Mouse (Mus musculus) midbrain, embryonic 16.5 days (tissue): ENCODE data around the gene Tmem8b. TPM values are rescaled to one million over a fixed set of nuclear protein-coding genes. Genes with fewer than 3 reads are reported as not detected.

Source experiments
- ATAC-seq: fragments of 200-750 bp; cut with Nextera tagmentation; 2 replicates; pipeline ENCODE4 v1.8.0; 2017; ENCODE audit warnings: moderate TSS enrichment
- H3K27ac ChIP-seq: fragments of 300-500 bp; sonication (generic); 2 replicates; pipeline ENCODE4 v1.5.1; 2014; ENCODE audit warnings: mild to moderate bottlenecking, low read length, mixed read lengths
- H3K27me3 ChIP-seq: fragments of 300-500 bp; sonication (generic); 2 replicates; pipeline ENCODE4 v1.6.1; 2014; ENCODE audit warnings: low read depth, low read length, mixed read lengths; ENCODE audit not compliant: control insufficient read depth, insufficient read depth
- H3K36me3 ChIP-seq: fragments of 300-500 bp; sonication (generic); 2 replicates; pipeline ENCODE4 v1.6.1; 2014; ENCODE audit warnings: mild to moderate bottlenecking, low read length, moderate library complexity, mixed read lengths; ENCODE audit not compliant: control insufficient read depth, insufficient read depth
- H3K4me1 ChIP-seq: fragments of 300-500 bp; sonication (generic); 2 replicates; pipeline ENCODE4 v1.6.1; 2014; ENCODE audit warnings: mild to moderate bottlenecking, low read length, mixed read lengths; ENCODE audit not compliant: control insufficient read depth, insufficient read depth
- H3K4me2 ChIP-seq: fragments of 300-500 bp; sonication (generic); 2 replicates; pipeline ENCODE4 v1.6.1; 2014; ENCODE audit warnings: mild to moderate bottlenecking, low read length, mixed read lengths
- H3K4me3 ChIP-seq: fragments of 300-500 bp; sonication (generic); 2 replicates; pipeline ENCODE4 v1.5.1; 2014; ENCODE audit warnings: low read depth, mild to moderate bottlenecking, low read length, moderate library complexity, mixed read lengths
- H3K9ac ChIP-seq: fragments of 300-500 bp; sonication (generic); 2 replicates; pipeline ENCODE4 v1.6.1; 2014; ENCODE audit warnings: low read depth, low read length, mixed read lengths
- H3K9me3 ChIP-seq: fragments of 300-500 bp; sonication (generic); replicated peaks from 2 replicates; pipeline ENCODE4 v1.6.1; 2014; ENCODE audit warnings: mild to moderate bottlenecking, low read length, mixed read lengths; ENCODE audit not compliant: control insufficient read depth, poor library complexity, severe bottlenecking
- WGBS: fragments of 180-500 bp; shearing (Covaris S2); extraction: QIAGEN DNeasy Blood & Tissue Kit; methylation state at CpG from one replicate; pipeline ENCODE4 v1.1.7; 2014; 5-methylcytosine and 5-hydroxymethylcytosine counted together
- polyA plus RNA-seq: library from polyadenylated mRNA; unstranded; fragments of >200 nt; fragmentation: Nextera tagmentation; extraction: Ambion mirVana; gene quantifications from 2 replicates; pipeline ENCODE4 v1.2.1, GENCODE M21; 2015

The Tmem8b gene
- polyA plus RNA-seq, 1 experiment from 2014 or later: 14.9 TPM

- Histone ChIP-seq H3K4me3 (peak within 1 kb of the TSS; percentile 35), H3K27me3 (no peaks in the 10 kb centered on the region), H3K36me3 (peaks cover 3% of the 10 kb centered on the region; the same call in 1 of the 2 replicates), H3K9me3 (peaks cover 4% of the 10 kb centered on the region; the same call in 1 of the 2 replicates), H3K9ac (peak within 1 kb of the TSS; percentile 0; the same call in 1 of the 2 replicates), H3K27ac (peak within 1 kb of the TSS; percentile 50), H3K4me1 (peaks cover 5% of the 10 kb centered on the region; the same call in 1 of the 2 replicates), H3K4me2 (peak within 1 kb of the TSS; percentile 56)
- ATAC-seq: no peak
- WGBS: 15% methylated on average over 24 of the region's 24 CpGs
These were observed 15.4 kb upstream of the Tmem8b start, which contains the start of gene Spag8 for GRCm38 (mm10) chr4:43653161-43654015. Spag8 (minus strand) TSS chr4:43653594.

DNA sequence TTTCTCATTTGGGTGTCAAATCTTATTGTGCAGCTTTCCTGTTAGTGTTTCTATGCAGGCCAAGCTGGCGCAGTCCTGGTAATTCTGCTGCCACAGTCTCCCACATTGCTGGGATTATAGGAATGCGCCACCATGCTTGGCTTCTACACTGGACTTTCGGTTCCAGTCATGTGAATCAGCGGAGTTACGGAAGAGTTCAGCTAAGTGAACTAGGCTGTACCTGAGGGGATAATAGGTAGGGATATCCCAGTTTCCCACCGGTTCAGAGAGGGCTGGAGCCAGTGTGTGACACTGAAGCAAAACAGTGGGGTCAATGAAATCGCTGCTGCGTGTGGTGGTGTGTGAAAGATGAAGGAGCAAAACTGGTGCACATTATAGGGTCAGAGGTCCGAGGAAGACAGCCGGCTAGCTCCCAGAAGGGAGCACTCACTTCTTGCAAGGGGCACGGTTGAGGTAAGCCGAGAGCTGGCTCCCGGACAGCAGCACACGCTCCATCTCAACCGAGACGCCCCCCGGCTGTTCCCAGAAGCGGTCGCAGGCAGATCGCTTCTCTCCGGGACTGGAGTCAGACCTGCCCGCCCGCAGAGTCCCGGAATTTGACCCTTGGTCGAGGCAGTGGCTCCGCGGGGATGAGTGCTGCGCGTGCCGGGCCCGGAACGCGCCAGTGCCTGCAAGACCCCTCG is 13.0 kb upstream of the Tmem8b start:
- peak overlapping the region; percentile 92 for H3K9ac ChIP-seq
- WGBS: 5% methylated on average over 33 of the region's 34 CpGs
- peak overlapping the region; percentile 95 for H3K27ac ChIP-seq
- H3K4me2 ChIP-seq: peak overlapping the region; percentile 60
- H3K9me3 ChIP-seq: no peaks in the 10 kb centered on the region
- peak overlapping the region; percentile 86 for H3K4me3 ChIP-seq
- peaks cover 5% of the 10 kb centered on the region; the same call in 1 of the 2 replicates for H3K4me1 ChIP-seq
- H3K27me3 ChIP-seq: no peaks in the 10 kb centered on the region
- no peak; the same call in 1 of the 2 replicates for ATAC-seq
- no peaks in the 10 kb centered on the region for H3K36me3 ChIP-seq

DNA sequence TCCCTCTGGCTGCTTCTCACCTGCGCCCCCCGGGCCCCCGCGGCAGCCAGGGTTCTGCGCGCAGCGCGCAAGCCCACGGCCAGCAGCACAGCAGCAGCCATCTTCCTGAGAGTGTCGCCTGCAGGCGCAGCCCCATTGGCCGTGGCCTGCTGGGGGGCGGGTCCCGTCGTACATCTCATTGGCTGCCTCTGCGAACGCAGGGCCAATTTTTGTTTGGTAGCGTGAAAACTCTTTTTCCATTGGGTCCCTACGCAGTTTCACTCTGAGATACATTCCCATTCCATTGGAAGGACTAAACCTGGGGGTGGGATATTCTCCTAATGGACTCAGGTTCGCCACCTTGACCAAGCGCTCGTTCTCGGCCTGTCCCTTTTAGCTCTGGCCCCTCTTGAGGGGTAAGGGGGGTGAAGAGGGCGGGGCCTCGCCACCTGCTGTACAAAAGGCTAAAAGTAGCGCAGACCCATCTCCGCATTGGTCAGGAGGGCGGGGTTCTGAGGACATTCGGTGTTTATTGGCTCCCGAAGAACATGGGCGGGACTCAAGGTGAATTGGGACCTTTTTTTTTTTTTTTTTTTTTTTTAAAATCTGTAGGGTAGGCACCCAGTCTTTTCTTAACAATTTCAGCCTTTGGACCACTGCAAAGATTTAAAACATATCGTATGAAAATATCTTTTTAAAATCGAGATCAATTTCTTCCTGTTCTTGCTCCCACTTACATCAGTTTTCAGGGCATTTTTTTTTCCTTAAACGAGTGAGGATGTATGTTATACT is 12.2 kb upstream of the Tmem8b start, which contains the start of gene Hint2:
Hint2 (minus strand) TSS at position 128 of the 771 bp plus-strand sequence.
- WGBS: 1% methylated on average over 34 of the region's 34 CpGs

DNA sequence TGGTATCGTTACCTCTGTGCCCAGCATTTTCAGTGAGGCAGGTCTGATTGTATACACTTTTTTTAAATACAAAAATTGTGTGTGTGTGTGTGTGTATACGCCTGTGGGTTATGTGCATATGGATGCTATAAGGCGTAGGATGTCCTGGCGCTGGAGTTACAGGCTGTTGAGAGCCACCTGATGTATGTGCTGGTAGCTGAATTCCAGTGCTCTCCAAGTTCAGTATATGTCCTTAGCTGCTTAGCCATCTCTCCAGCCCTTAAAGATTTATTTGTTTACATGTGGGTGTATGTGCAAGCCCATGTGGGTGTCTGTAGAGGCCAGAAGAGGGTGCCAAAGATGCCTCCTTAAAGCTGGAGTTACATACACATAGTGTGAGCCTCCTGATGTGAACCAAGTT is 11.6 kb upstream of the Tmem8b start:
- 58% methylated on average over 4 of the region's 4 CpGs for WGBS
- ATAC-seq: no peak
- Histone ChIP-seq H3K4me2 (peak overlapping the region; percentile 45), H3K36me3 (no peaks in the 10 kb centered on the region), H3K4me3 (peak overlapping the region; percentile 86), H3K4me1 (peaks cover 5% of the 10 kb centered on the region; the same call in 1 of the 2 replicates), H3K9ac (no peak overlapping the region), H3K9me3 (no peaks in the 10 kb centered on the region), H3K27ac (no peak overlapping the region), H3K27me3 (peaks cover 5% of the 10 kb centered on the region; the same call in 1 of the 2 replicates)

More for the DNA sequence above, 12.2 kb upstream of the Tmem8b start, which contains the start of gene Hint2:
- peak within 1 kb of the TSS; percentile 60 for H3K4me2 ChIP-seq
- peaks cover 5% of the 10 kb centered on the region; the same call in 1 of the 2 replicates for H3K4me1 ChIP-seq
- ATAC-seq: peak; percentile 98
- H3K9me3 ChIP-seq: no peaks in the 10 kb centered on the region
- H3K27me3 ChIP-seq: no peaks in the 10 kb centered on the region; the same call in 1 of the 2 replicates
- H3K27ac ChIP-seq: peak within 1 kb of the TSS; percentile 95
- peak within 1 kb of the TSS; percentile 86 for H3K4me3 ChIP-seq
- H3K9ac ChIP-seq: peak within 1 kb of the TSS; percentile 92
- no peaks in the 10 kb centered on the region for H3K36me3 ChIP-seq

DNA sequence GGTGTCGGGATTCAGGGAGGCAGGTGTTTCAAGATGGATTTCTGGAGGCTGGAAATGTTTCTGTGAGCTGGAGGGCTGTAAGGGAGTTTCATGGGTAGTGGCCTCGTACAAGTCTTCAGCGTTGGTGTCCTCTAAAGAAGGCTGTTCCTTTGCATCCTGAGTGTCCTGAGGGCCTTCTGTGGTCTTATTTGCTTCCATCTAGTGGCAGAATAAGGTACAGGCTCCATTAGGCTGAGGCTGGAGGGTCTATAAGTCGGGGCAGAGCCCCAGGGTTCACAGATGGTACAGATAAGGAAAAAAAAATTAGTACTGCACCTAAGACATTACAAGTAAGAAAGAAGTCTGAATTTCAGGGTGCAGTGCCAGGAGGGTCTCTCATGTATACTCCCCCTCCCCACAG is 2.4 kb upstream of the Tmem8b start:
- H3K9me3 ChIP-seq: no peaks in the 10 kb centered on the region
- peaks cover 21% of the 10 kb centered on the region for H3K27me3 ChIP-seq
- peaks cover 23% of the 10 kb centered on the region for H3K4me1 ChIP-seq
- no peaks in the 10 kb centered on the region for H3K36me3 ChIP-seq
- H3K9ac ChIP-seq: no peak overlapping the region
- H3K4me2 ChIP-seq: no peak overlapping the region
- 24% methylated on average over 4 of the region's 4 CpGs for WGBS
- no peak for ATAC-seq
- no peak overlapping the region for H3K4me3 ChIP-seq
- no peak overlapping the region for H3K27ac ChIP-seq

- peaks cover 1% of the 10 kb centered on the region; the same call in 1 of the 2 replicates for H3K36me3 ChIP-seq
- peak overlapping the region; percentile 73 for H3K27ac ChIP-seq
- ATAC-seq: peak; percentile 52
- no peaks in the 10 kb centered on the region for H3K9me3 ChIP-seq
- peaks cover 3% of the 10 kb centered on the region; the same call in 1 of the 2 replicates for H3K27me3 ChIP-seq
- WGBS: 2% methylated on average over 12 of the region's 25 CpGs
- peak overlapping the region; percentile 98 for H3K9ac ChIP-seq
- H3K4me2 ChIP-seq: peak overlapping the region; percentile 95
- peak overlapping the region; percentile 92 for H3K4me3 ChIP-seq
- peaks cover 39% of the 10 kb centered on the region for H3K4me1 ChIP-seq
These were observed 640 bp downstream of the Tmem8b start for GRCm38 (mm10) chr4:43669428-43669794.

GRCm38 (mm10) chr4:43672070-43672469 is 3.3 kb downstream of the Tmem8b start:
- Histone ChIP-seq H3K9ac (peak overlapping the region; percentile 36), H3K4me3 (peak overlapping the region; percentile 11; the same call in 1 of the 2 replicates), H3K27me3 (no peaks in the 10 kb centered on the region), H3K27ac (no peak overlapping the region), H3K9me3 (no peaks in the 10 kb centered on the region), H3K4me2 (peak overlapping the region; percentile 95), H3K4me1 (peaks cover 39% of the 10 kb centered on the region), H3K36me3 (peaks cover 18% of the 10 kb centered on the region; the same call in 1 of the 2 replicates)
- WGBS: 2% methylated on average over 2 of the region's 2 CpGs
- ATAC-seq: no peak

GRCm38 (mm10) chr4:43673703-43674102 is 4.9 kb downstream of the Tmem8b start:
- ATAC-seq: no peak
- 80% methylated on average over 8 of the region's 8 CpGs for WGBS
- peaks cover 21% of the 10 kb centered on the region; the same call in 1 of the 2 replicates for H3K36me3 ChIP-seq

More at GRCm38 (mm10) chr4:43673703-43674102, 4.9 kb downstream of the Tmem8b start:
- no peak overlapping the region for H3K4me2 ChIP-seq
- H3K27ac ChIP-seq: no peak overlapping the region
- H3K4me3 ChIP-seq: no peak overlapping the region
- no peak overlapping the region for H3K9ac ChIP-seq
- no peaks in the 10 kb centered on the region for H3K27me3 ChIP-seq
- peaks cover 34% of the 10 kb centered on the region for H3K4me1 ChIP-seq
- no peaks in the 10 kb centered on the region for H3K9me3 ChIP-seq
